Mouse (Mus musculus): Measurements from ENCODE around the gene Muc1. TPM values are rescaled to one million over a fixed set of nuclear protein-coding genes. Genes with fewer than 3 reads are reported as not detected.
A peak's percentile ranks its signal among the peaks of the same experiment; 100 is the strongest.

Muc1 gene
- total RNA-seq, 4 experiments from 2014 or later, result 0.24 to 1.0 (median 0.52) TPM

DNA sequence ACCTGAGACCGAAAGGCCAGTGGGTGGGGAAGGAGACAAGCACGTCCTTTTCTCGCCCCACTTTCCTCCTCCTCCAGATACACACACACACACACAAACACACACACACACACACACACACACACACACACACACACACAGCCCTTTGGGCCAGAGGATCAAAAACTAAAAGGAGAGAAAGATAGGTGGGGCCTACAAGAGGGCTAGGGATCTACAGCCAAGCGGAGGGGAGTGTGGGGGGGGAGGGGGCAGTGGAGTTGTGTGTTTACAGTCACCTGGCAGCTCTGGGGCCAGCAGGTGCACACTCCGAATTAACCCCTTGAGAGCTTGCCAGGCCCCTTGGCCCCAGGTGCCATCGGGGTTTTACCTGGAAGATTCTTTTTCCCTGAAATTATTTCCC is 3.8 kb downstream of the Muc1 start:
- DNase-seq (ENCODE audit: low spot score in 2 of 2), result no peak

GRCm38 (mm10) chr3:89233562-89234110 is 4.8 kb downstream of the Muc1 start:
- no peak for DNase-seq (ENCODE audit: low spot score in 2 of 2)

DNA sequence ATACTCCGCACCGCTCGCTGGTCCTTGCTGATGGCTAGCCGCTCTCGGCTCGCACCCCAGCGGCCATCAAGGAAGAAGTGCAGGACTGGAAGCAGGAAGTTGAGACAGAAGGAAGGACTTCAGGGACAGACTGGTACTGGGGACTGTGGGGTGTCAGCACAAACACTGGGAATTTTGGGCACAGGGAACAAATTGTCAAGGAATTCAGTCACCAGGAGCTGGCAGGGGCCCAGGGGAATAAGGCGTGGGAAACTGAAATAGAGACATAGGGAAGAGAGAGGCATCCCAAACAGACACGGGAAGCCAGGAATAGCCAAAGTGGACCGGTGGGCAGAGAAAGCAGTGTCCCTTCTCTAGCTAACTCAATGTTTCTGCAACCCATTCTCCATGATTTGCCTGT is 7.7 kb downstream of the Muc1 start:
- DNase-seq (ENCODE audit: low spot score in 2 of 2), result no peak

- no peak for DNase-seq (ENCODE audit: low spot score in 2 of 2)
Observed at GRCm38 (mm10) chr3:89237682-89238081, 8.8 kb downstream of the Muc1 start.

- no peak for DNase-seq (ENCODE audit: low spot score in 2 of 2)
Observed at GRCm38 (mm10) chr3:89238494-89238893, 9.6 kb downstream of the Muc1 start.

DNA sequence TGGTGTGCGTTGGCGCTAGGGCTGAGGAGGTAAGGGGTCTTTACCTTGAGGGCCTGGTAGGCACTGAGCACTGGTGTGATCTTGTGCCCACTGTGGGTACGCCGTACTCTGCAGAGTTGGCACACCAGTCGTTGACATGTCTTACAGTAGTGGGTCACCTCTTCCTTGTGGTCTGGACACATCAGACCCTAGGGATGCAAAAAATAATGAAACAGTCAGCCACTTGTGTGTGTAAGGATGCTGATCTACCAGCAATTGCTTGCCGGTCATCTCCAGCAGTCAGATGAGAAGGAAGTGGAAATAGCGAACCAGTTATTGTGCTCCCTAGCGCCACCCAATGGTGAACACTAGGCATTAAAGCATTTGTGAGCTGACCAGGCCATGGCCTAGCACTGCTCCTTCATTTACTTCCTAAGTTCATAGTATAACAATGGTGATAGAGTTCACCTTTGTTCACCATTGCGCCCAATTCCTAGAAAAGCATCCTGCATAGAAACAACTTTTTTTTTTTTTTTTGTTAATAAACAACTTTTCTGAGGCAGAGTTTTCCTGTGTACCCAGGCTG is 13.6 kb downstream of the Muc1 start:
- DNase-seq (ENCODE audit: low spot score in 2 of 2), result no peak

GRCm38 (mm10) chr3:89243609-89244008 is 14.8 kb downstream of the Muc1 start:
- no peak for DNase-seq (ENCODE audit: low spot score in 2 of 2)

DNA sequence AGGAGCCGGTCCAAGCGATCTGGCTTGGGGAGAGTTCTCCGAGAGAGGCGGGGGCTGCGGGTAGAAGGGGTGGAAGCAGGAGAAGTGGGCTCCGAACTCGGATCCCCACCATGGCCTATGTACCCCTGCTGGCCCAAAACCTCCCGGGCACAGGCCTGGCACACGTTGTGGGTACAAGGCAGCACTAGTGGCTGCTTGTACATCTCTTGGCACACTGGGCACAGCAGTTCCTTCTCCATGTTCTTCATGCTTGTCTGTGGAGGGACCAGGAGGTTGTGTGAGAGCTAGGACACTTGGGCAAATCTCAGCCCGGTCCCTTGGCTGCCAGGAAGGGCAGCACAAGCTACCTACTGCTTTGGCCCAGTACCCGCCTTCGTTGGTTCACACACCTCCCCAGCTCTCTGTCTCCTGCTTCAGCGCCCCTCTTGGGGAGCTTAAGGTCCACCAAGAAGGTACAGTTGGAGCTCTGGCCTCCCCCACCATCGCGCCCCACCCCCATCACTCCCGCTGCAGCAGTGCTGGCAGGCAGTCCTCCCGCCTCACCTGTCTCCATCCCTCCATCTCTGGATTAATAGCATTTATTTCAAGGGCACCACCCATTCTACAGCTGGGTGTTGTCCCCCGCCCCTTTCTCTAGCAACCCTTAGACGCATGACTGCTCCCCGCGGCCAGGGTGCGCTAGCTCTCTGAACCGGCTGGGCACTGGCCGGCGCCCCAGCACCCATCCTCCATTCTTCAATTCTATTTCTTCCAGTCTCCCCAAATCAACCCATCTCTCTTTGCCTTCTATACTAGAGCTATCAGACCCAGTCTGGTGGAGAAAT is 15.5 kb downstream of the Muc1 start:
- no peak for DNase-seq (ENCODE audit: low spot score in 2 of 2)

DNA sequence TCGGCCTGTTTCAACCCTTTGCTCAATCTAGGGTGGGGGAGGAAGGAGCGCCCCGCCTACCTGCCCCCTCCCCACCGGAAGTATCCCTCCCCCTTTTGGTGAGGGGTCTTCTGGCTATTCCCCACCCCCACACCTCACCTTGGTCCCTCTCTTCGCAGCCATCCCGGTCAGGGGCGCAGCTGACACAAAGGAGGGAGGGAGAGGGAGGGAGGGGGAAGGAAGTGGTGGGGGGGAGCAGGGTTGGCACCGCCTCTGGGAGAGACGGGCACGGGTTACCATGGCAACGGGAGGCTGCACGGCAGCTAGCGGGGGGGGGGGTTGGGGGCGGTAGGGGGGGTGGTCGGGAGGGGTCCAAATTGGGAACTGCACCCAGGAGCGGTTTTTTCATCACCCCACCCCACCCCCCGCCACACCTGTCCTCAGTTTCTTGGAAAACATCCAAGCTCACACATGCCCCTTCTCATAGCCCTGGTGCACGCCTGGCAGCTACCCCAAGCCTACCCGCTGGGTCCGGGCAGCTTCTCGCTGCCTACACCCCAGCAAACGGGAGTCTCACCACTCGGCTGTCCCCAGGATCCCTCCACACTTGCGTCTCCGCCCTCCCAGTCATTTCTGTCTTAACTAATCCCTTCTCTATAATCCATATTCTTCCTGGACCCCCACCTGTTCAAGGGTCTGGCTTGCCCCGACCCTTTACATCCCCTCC is 16.3 kb downstream of the Muc1 start:
- DNase-seq (ENCODE audit: low spot score in 2 of 2), result no peak

GRCm38 (mm10) chr3:89245688-89246171 is 16.9 kb downstream of the Muc1 start, which contains the start of gene Krtcap2:
Gene Krtcap2 (plus strand): TSS chr3:89245966.
- no peak for DNase-seq (ENCODE audit: low spot score in 2 of 2)

DNA sequence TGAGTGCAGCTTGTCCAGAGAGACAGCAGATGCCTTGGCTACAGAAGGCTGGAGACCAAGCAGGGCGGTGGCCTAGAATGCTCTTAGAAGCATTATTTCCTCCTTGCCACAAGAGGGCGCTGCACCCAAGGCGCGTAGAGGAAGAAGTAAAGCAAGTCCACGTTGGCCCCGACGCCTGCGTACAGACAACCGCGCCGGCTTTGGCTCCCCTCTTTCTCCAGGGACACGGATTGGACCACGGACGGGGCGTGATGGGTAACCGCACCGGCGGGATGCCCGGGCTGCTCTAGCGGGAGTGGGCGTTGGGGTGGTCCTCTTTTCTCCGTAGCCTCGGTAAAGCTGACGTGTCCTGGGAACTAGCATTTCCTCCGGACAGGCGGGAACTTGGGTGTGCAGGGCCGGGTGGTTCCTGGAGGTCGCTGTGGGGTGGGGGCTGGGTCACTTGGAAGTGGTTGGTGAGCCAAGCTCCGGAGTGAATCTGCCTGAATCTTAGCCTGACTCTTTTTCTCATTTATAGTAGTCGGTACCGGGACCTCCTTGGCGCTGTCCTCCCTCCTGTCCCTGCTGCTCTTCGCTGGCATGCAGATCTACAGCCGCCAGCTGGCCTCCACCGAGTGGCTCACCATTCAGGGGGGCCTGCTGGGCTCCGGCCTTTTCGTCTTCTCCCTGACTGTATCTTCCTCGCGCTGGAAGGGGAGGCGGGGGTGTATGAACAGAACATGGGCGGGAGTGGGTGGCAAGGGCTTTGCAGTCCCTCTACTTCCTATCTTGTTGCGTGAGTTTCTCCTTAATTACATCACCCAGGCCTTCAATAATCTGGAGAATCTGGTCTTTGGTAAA is 17.6 kb downstream of the Muc1 start, which contains the start of gene Trim46:
TSS of gene Trim46 (minus strand) at position 49 of the 840 bp plus-strand sequence.
- DNase-seq (ENCODE audit: low spot score in 2 of 2), result peak; percentile 73 to 82

DNA sequence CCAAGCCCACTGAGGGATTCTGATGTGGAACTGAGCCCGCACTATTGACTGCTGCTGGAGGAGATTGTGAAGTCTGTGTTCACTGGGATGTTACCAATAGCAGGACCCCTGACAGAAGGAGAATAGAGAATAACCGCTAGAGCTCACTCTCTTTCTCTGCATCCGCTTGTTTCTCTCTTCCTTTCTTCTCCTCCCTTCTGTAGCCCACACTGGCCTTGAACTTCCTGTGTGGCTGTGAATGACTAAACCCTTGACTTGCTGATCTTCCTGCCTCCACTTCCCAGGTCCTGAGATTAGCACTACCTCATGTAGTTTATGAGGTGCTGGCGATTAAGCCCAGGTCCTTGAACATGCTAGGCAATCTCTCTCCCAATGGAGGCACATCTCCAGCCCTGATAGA is 18.6 kb downstream of the Muc1 start:
- DNase-seq (ENCODE audit: low spot score in 2 of 2), result no peak

DNA sequence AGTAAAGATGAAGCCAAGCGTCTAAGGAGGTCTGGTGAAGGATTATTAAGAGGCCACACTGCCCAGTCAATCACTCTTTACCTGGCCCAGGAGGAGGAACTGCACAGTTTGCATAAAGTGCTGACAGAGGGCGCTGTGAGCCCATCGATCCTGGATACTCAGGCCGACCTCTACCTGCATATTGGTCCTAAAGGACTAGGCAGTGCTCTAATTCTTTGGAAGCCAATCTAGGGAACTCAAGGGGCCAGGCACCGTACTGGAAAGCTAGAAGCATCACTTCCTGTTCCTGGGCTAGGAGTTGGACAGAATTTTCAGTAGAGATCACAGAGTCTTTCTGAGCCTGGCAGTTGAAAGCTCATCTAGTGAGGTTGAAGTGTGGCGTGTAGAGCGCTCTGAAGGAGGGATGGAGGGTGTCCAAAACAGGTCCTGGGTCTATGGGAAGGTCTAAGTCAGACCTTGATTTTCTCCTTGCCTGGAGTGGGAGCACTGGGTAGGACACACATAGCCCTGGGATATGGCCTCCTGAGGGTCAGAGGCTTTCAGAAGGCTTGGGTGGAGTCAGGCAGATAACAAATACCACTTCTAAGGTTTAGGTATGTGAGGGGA is 21.7 kb downstream of the Muc1 start:
- DNase-seq (ENCODE audit: low spot score in 2 of 2), result no peak

DNA sequence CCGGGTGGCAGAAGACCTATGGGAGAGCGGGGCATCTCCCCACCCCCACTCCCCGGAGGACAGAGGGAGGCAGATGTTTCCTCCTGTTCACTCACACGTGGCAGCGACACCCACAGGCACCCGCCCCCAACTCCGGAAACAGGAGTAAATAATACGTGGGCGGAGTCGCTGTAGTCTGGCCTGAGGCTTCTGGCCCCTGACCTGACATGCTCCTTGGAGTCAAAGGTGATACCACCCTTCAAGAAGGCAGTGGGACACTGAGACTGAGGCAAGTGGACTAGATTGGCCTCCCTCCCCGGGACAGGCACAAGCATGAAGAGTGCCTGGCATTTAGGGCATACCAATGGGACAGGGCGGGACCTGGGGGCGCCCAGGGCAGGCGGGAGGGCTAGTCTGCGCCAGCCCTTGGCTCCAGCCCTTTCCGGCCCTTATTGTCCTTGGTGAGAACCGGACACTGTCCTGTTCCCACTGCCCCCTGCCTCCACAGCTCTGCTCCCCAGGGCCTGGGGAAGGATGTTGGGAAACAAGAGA is 22.6 kb downstream of the Muc1 start:
- no peak for DNase-seq (ENCODE audit: low spot score in 2 of 2)

DNA sequence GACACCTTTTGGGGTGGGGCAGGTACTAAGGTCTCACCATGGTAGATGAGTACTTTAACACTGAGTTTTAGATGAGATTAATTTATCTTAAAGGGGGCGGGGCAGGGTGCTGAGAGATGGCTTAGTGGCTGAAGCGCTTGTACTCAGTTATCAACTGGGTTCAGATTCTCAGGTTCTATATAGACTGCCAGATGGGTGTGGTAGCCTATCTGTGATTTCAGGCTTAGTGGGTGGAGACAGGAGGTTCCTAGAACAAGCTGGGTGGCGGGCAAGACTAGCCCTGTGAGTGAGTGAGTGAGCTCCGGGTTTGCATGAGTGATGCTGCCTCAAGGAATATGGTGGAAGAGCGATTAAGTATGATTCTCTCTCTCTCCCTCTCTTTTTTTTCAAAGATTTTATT is 26.1 kb downstream of the Muc1 start:
- no peak for DNase-seq (ENCODE audit: low spot score in 2 of 2)

GRCm38 (mm10) chr3:89256177-89256576 is 27.3 kb downstream of the Muc1 start:
- DNase-seq (ENCODE audit: low spot score in 2 of 2), result no peak

- DNase-seq (ENCODE audit: low spot score in 2 of 2), result no peak
Observed at GRCm38 (mm10) chr3:89259076-89259475, 30.2 kb downstream of the Muc1 start, which contains the start of gene Dpm3. Gene Dpm3 (plus strand): TSS chr3:89259358.

DNA sequence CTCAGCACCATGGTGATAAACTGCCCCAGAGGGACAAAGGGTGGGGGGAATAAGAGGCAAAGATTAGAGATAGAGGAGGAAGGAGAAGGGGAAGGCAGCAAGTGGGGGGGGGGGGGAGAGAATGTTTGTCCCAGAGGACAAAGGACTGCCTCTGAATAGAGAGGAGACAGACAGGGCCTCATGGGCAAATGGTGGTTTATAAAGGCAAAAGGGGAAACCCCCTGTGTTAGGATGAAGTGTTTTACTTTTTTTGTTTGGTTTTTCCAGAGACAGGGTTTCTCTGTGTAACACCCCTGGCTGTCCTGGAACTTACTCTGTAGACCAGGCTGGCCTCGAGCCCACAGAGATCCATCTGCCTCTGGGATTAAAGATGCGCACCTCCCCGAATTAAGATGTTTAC is 31.4 kb downstream of the Muc1 start:
- DNase-seq (ENCODE audit: low spot score in 2 of 2), result no peak

- DNase-seq (ENCODE audit: low spot score in 2 of 2), result no peak
Observed at GRCm38 (mm10) chr3:89262417-89262816, 33.6 kb downstream of the Muc1 start.

GRCm38 (mm10) chr3:89266439-89266893 is 37.6 kb downstream of the Muc1 start:
- DNase-seq (ENCODE audit: low spot score in 2 of 2), result peak in 1 of 2 experiments; percentile 61

Measured in gastrocnemius, adult 8-10 months (tissue).